Mouse (Mus musculus) kidney, postnatal 36 days (tissue): ENCODE measurements around the gene Tex12.

Experiments used
- DNase-seq, 2 experiments: peaks; one replicate each; pipeline ENCODE4 v3.0.0; 2021 to 2022; ENCODE audit warnings: mixed read lengths in 2 of 2

The Tex12 gene

DNA sequence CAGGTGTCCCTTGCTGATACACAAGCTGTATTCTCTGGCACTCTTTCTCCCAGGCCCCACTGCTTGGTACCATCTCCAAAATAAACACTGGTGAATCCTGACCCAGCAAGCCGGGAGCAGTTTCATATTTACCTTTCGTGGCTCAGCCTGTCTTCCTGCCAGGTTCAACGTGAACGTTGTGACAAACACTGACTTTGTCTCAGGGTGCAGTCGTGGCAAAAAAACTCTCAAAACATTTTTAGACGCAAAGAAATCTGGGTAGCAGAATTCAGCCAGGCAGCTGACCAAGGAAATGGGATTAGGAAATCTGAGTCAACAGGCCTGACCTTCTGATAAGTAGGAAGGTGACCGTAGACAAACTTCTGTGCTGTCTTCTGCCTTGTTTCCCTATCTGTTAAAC, 53.6 kb downstream of the Tex12 start:
- DNase-seq = no peak
